Mouse (Mus musculus): ENCODE results near the gene Asic2. TPM values are rescaled to one million over a fixed set of nuclear protein-coding genes. Genes with fewer than 3 reads are reported as not detected.

Asic2 gene
- total and polyA plus RNA-seq, 2 experiments from 2014 or later = 19.2 to 57.3 TPM

DNA sequence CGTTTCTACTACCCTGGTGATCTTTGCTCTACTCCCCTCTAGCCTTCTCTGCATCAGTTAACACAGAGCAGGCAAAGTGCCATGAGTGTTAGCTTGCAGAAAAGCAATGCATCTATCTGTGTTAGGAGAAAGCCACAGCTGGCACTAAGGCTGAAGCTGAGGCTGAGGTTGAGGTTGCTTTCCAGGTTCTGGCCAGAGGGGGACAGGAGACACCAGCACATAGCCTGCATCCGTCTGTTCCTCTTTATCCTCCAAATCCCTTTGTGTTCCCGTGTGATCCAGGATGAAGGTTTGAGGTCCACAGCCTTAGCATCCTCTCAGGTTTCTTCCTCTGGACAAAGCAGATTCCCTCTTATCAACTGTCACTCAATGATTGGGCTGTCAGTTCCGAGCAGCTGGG is 343.1 kb downstream of the Asic2 start:
- no peak for ATAC-seq
- Histone ChIP-seq H3K9ac (replicated peaks; ENCODE audit: low read length) (no peak overlapping the region), H3K4me1 (ENCODE audit: insufficient read depth, low read length) (no peaks in the 10 kb centered on the region), H3K27me3 (ENCODE audit: insufficient read depth, low read length) (no peaks in the 10 kb centered on the region), H3K36me3 (ENCODE audit: insufficient read depth, low read length) (no peaks in the 10 kb centered on the region), H3K4me2 (ENCODE audit: low read depth, low read length) (no peak overlapping the region), H3K9me3 (ENCODE audit: low read length) (no peaks in the 10 kb centered on the region), H3K4me3 (ENCODE audit: low read length) (no peak overlapping the region), H3K27ac (no peak overlapping the region)
- TF ChIP-seq CTCF (IDR thresholded peaks at IDR 0.05; ENCODE audit: low read depth) = peak; percentile 59
- WGBS = 51% methylated on average over 4 of the region's 4 CpGs
- peak; percentile 34 for DNase-seq (ENCODE audit: low spot score)

DNA sequence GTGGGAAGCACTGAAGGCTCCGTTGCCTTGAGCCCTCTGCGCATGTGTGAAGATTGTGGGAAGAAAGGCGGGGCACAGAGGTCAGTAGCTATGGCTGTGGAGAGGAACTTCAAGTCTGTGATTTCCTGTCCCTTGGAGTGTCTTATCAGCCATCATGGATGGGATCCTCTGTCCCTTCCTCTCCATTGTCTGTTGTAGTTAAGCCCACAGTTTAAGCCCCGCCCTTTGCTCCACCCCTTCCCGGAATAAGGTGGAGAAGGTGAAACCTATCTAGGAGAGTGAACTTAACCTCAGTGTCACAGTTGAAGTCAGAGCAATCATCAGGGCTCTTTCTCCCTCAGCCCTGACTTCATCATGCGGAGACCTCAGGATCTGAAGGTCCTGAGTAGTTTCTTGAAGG is 347.7 kb downstream of the Asic2 start:
- Histone ChIP-seq H3K4me2 (ENCODE audit: low read depth, low read length) (no peak overlapping the region), H3K4me3 (ENCODE audit: low read length) (no peak overlapping the region), H3K4me1 (ENCODE audit: insufficient read depth, low read length) (no peaks in the 10 kb centered on the region), H3K36me3 (ENCODE audit: insufficient read depth, low read length) (no peaks in the 10 kb centered on the region), H3K9me3 (ENCODE audit: low read length) (no peaks in the 10 kb centered on the region), H3K27ac (no peak overlapping the region), H3K27me3 (ENCODE audit: insufficient read depth, low read length) (no peaks in the 10 kb centered on the region), H3K9ac (replicated peaks; ENCODE audit: low read length) (no peak overlapping the region)
- 69% methylated on average over 6 of the region's 6 CpGs for WGBS
- no peak for TF ChIP-seq CTCF (IDR thresholded peaks at IDR 0.05; ENCODE audit: low read depth)
- no peak for ATAC-seq
- DNase-seq (ENCODE audit: low spot score) = no peak

DNA sequence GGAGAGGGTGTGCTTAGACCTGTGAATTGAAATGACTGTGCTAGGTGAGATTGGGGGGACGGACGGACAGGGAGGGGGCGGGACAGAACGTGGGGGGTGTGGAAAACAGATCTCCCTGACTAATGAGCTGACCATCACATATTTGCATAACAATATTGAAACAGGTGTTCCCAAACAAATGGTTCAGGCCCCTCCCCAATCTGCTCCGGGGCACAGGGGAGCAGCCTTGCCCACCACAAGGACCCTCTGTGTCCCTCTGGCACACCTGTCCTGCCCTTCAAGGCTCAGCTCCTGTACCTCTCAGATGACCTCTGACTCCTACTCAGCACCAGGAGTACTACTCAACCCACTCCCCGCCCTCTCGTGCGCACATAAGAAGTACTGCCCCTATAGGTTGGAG is 351.8 kb downstream of the Asic2 start:
- H3K36me3 ChIP-seq (ENCODE audit: insufficient read depth, low read length) = no peaks in the 10 kb centered on the region
- peaks cover 13% of the 10 kb centered on the region; the same call in 1 of the 2 replicates for H3K4me1 ChIP-seq (ENCODE audit: insufficient read depth, low read length)
- DNase-seq (ENCODE audit: low spot score) = no peak
- peak; percentile 11; the same call in 1 of the 2 replicates for TF ChIP-seq CTCF (IDR thresholded peaks at IDR 0.05; ENCODE audit: low read depth)
- ATAC-seq = no peak
- no peaks in the 10 kb centered on the region for H3K27me3 ChIP-seq (ENCODE audit: insufficient read depth, low read length)
- H3K4me3 ChIP-seq (ENCODE audit: low read length) = no peak overlapping the region
- 80% methylated on average over 8 of the region's 8 CpGs for WGBS
- H3K4me2 ChIP-seq (ENCODE audit: low read depth, low read length) = no peak overlapping the region
- H3K9ac ChIP-seq (replicated peaks; ENCODE audit: low read length) = no peak overlapping the region
- no peaks in the 10 kb centered on the region for H3K9me3 ChIP-seq (ENCODE audit: low read length)
- no peak overlapping the region for H3K27ac ChIP-seq

DNA sequence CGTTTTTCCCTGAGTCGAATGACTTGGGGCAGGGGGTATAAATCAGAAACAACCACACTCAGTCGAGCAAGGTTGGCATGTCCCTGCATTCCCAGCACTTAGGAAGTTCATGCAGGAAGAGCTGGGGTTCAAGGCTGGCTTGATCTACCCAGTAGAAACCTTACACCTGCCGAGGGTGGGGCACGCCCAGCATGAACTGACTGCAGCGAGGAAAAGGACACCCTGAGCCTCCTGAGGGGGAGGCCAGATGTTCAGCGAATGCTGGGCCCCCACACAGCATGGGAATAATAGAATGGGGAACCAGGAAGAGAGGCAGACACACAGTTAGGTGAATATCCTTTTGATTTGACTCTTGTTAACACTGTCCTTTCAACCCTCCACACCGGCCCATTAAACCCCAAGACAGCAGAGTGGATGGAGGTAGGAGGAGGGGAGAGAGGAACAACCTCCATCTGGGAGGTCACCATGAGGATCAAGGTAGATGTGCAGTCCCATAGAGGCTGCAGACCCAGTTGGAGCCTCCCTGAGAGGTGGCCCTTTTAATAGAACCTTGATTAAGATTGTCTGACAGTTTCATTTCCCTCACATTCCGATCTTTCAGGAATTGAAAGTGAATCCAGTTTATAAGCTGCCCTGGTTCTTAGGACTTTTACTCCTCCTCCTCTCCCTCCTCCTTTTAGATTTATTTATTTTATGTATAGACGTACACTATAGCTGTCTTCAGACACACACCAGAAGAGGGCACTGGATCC is 354.2 kb downstream of the Asic2 start:
- DNase-seq (ENCODE audit: low spot score) = no peak
- Histone ChIP-seq H3K27ac (no peak overlapping the region), H3K36me3 (ENCODE audit: insufficient read depth, low read length) (no peaks in the 10 kb centered on the region), H3K27me3 (ENCODE audit: insufficient read depth, low read length) (no peaks in the 10 kb centered on the region), H3K9ac (replicated peaks; ENCODE audit: low read length) (no peak overlapping the region), H3K4me3 (ENCODE audit: low read length) (0 out of 2 replicates have a peak overlapping the region, but pooled peaks have one; percentile 24), H3K9me3 (ENCODE audit: low read length) (no peaks in the 10 kb centered on the region), H3K4me1 (ENCODE audit: insufficient read depth, low read length) (peaks cover 13% of the 10 kb centered on the region; the same call in 1 of the 2 replicates), H3K4me2 (ENCODE audit: low read depth, low read length) (peak overlapping the region; percentile 56)
- ATAC-seq = no peak
- WGBS = 29% methylated on average over 10 of the region's 10 CpGs
- no peak for TF ChIP-seq CTCF (IDR thresholded peaks at IDR 0.05; ENCODE audit: low read depth)

DNA sequence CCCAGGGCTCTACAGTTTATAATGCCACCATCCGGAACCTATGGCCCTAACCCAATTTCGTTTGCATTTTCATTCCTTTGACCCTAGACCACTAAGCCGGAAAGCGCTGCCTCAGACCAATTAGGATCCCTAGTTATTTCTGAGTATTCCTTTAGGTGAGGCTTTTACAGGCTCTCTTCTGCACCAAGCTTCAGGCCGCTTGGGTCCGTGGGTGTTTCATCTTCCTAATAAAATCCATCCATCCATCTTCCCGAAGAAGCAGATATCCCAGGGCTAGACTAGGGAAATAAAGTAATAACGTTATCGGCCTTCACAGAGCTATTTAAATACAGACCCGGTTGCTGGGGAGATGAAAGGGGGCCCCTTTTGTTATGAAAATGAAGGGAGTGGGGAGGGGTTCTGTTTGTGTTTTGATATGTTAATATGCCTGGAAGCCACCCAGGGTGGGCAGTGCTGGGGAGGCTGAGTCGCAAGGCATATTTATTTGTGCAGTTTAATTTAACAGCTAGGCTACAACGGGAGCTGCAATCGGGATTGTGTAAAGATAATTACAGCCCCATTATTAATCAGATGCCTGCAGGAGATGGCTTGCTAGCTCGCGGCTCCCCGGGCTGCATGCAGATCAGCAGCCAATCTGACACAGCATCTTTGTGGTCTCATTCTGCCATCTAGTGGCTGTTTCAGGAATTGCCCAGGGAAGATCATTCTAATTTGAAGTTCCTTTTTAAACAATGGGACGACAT is 355.3 kb downstream of the Asic2 start:
- Histone ChIP-seq H3K27ac (peak overlapping the region; percentile 79), H3K4me2 (ENCODE audit: low read depth, low read length) (peak overlapping the region; percentile 56), H3K9me3 (ENCODE audit: low read length) (no peaks in the 10 kb centered on the region), H3K27me3 (ENCODE audit: insufficient read depth, low read length) (no peaks in the 10 kb centered on the region), H3K4me3 (ENCODE audit: low read length) (peak overlapping the region; percentile 24), H3K4me1 (ENCODE audit: insufficient read depth, low read length) (peaks cover 13% of the 10 kb centered on the region; the same call in 1 of the 2 replicates), H3K36me3 (ENCODE audit: insufficient read depth, low read length) (no peaks in the 10 kb centered on the region), H3K9ac (replicated peaks; ENCODE audit: low read length) (peak overlapping the region; percentile 14; the same call in 1 of the 2 replicates)
- DNase-seq (ENCODE audit: low spot score) (peak; percentile 96), ATAC-seq (peak; percentile 84)
- under 1% methylated on average over 17 of the region's 17 CpGs for WGBS
- TF ChIP-seq CTCF (IDR thresholded peaks at IDR 0.05; ENCODE audit: low read depth) = peak; percentile 96

DNA sequence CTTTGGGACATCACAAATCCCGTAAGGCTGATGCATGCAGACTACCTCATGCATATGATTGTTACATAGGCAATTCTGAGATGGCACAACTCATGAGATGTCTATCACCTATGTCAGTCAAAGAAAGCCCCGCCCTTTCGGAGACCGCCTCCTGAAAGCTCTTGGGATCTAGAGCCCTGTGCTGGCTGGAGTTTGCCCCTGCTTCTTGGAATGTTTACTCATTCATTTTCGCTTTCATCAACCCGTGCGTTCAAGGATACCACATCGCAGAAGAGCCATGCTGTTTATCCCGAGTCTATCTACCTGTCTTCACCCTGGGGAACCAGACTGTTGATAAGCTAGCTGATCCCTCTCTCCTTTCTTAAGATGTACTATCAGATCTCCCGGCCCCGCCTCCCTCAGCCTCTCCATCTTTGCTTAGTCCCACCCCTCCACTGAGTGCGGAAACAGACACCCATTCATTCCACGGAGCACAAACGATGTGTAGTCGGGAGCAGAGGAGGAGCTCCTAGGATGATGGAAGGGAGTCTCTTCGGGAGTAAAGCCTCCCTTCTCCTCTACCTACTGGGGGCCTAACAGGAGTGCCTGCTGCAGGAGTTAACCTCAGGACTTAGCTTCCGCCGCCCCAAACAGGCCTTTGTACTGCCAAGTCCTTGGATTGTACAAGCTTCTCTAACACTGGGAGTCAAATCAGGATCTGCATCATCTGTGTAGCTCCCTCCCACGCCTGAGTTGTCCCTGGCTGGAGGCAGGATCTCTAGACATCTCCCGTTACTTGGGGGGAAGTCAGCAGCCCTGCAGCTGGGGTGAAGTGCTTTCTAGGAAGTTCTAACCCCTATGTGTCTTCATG is 356.1 kb downstream of the Asic2 start:
- Histone ChIP-seq H3K9ac (replicated peaks; ENCODE audit: low read length) (peak overlapping the region; percentile 14; the same call in 1 of the 2 replicates), H3K27ac (peak overlapping the region; percentile 79), H3K27me3 (ENCODE audit: insufficient read depth, low read length) (no peaks in the 10 kb centered on the region), H3K4me3 (ENCODE audit: low read length) (peak overlapping the region; percentile 24), H3K4me2 (ENCODE audit: low read depth, low read length) (peak overlapping the region; percentile 56), H3K36me3 (ENCODE audit: insufficient read depth, low read length) (no peaks in the 10 kb centered on the region), H3K9me3 (ENCODE audit: low read length) (no peaks in the 10 kb centered on the region), H3K4me1 (ENCODE audit: insufficient read depth, low read length) (peaks cover 13% of the 10 kb centered on the region; the same call in 1 of the 2 replicates)
- peak; percentile 68 for DNase-seq (ENCODE audit: low spot score)
- TF ChIP-seq CTCF (IDR thresholded peaks at IDR 0.05; ENCODE audit: low read depth) = no peak
- peak; percentile 84 for ATAC-seq
- 10% methylated on average over 20 of the region's 20 CpGs for WGBS

All from hindbrain, postnatal 0 days (tissue).